Mouse (Mus musculus) forebrain, embryonic 16.5 days (tissue): ENCODE measurements around the gene Mrto4. TPM values are rescaled to one million over a fixed set of nuclear protein-coding genes. Genes with fewer than 3 reads are reported as not detected.
A peak's percentile ranks its signal among the peaks of the same experiment; 100 is the strongest.

Source experiments
- ATAC-seq: fragments of 200-750 bp; cut with Nextera tagmentation; 2 replicates; pipeline ENCODE4 v1.8.0; 2017; ENCODE audit warnings: mild to moderate bottlenecking, moderate library complexity
- H3K27ac ChIP-seq: fragments of 300-500 bp; sonication (generic); 2 replicates; pipeline ENCODE4 v1.5.1; 2014; ENCODE audit warnings: low read length, control low read depth
- H3K27me3 ChIP-seq: fragments of 300-500 bp; sonication (generic); replicated peaks from 2 replicates; pipeline ENCODE4 v1.6.1; 2014; ENCODE audit warnings: low read length; ENCODE audit not compliant: control insufficient read depth, insufficient read depth
- H3K36me3 ChIP-seq: fragments of 300-500 bp; sonication (generic); 2 replicates; pipeline ENCODE4 v1.6.1; 2014; ENCODE audit not compliant: control insufficient read depth, insufficient read depth
- H3K4me1 ChIP-seq: fragments of 300-500 bp; sonication (generic); replicated peaks from 2 replicates; pipeline ENCODE4 v1.6.1; 2014; ENCODE audit warnings: low read length; ENCODE audit not compliant: control insufficient read depth, insufficient read depth
- H3K4me2 ChIP-seq: fragments of 300-500 bp; sonication (generic); 2 replicates; pipeline ENCODE4 v1.6.1; 2014; ENCODE audit warnings: mild to moderate bottlenecking, low read length, control low read depth
- H3K4me3 ChIP-seq: fragments of 300-500 bp; sonication (generic); replicated peaks from 2 replicates; pipeline ENCODE4 v1.5.1; 2014; ENCODE audit warnings: mild to moderate bottlenecking, low read length, control low read depth
- H3K9ac ChIP-seq: fragments of 300-500 bp; sonication (generic); replicated peaks from 2 replicates; pipeline ENCODE4 v1.6.1; 2014; ENCODE audit warnings: low read depth, low read length, control low read depth
- H3K9me3 ChIP-seq: fragments of 300-500 bp; sonication (generic); 2 replicates; pipeline ENCODE4 v1.6.1; 2016; ENCODE audit warnings: low read length; ENCODE audit not compliant: control insufficient read depth
- WGBS: fragments of 180-500 bp; shearing (Covaris S2); extraction: QIAGEN DNeasy Blood & Tissue Kit; methylation state at CpG from one replicate; pipeline ENCODE4 v1.1.7; 2014; 5-methylcytosine and 5-hydroxymethylcytosine counted together
- polyA plus RNA-seq: library from polyadenylated mRNA; unstranded; fragments of >200 nt; fragmentation: Nextera tagmentation; extraction: Ambion mirVana; gene quantifications from 2 replicates; pipeline ENCODE4 v1.2.1, GENCODE M21; 2015

Gene Mrto4
- polyA plus RNA-seq, 1 experiment from 2014 or later: 111 TPM

DNA sequence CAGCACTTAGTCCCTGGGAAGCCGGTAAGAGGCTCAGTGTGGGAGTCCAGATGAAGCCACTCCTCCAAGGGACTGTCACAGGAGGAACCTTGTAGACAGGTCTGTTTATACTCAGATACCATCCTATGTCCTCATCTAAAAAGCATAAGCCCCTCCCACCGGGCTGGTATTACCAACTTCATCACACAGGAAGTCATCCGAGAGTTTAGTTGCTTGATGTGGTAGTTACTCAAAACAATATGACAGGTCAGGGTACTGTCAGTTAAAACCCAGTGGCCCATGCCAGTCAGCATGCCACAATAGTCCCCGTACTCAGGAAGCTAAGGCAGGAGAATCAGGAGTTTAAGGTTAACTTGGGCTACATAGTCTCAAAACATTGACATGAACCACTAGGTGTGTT is 32.6 kb downstream of the Mrto4 start:
- H3K27ac ChIP-seq: no peak overlapping the region
- H3K36me3 ChIP-seq: 0 out of 2 replicates have a peak, but pooled peaks cover 2% of the 10 kb centered on the region
- no peak overlapping the region for H3K4me3 ChIP-seq
- ATAC-seq: no peak
- no peak overlapping the region for H3K9ac ChIP-seq
- no peaks in the 10 kb centered on the region for H3K27me3 ChIP-seq
- WGBS: 94% methylated on average over 4 of the region's 4 CpGs
- no peaks in the 10 kb centered on the region for H3K9me3 ChIP-seq
- no peaks in the 10 kb centered on the region for H3K4me1 ChIP-seq
- H3K4me2 ChIP-seq: no peak overlapping the region

DNA sequence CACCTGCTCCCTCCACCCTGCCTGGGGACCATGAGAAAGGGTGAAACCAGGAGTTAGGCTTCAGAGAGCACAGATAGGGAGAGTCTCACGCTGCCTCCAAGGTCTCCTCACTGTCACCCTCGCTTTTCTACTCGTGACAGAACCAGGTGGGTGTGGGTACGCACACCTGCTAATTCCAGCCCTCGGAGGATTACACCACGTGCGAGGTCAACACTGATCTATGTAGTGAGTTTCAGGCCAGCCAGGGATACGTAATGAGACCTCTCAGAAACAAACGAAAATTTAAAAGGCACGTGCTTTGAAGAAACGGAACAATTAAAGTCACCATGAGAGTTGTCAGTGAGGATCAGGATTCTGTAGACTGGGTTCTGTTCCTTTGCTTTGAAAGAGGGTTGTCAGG is 33.9 kb downstream of the Mrto4 start:
- Histone ChIP-seq H3K27ac (no peak overlapping the region), H3K4me1 (no peaks in the 10 kb centered on the region), H3K4me3 (no peak overlapping the region), H3K27me3 (no peaks in the 10 kb centered on the region), H3K9me3 (no peaks in the 10 kb centered on the region), H3K36me3 (0 out of 2 replicates have a peak, but pooled peaks cover 2% of the 10 kb centered on the region), H3K9ac (no peak overlapping the region), H3K4me2 (no peak overlapping the region)
- 94% methylated on average over 11 of the region's 11 CpGs for WGBS
- ATAC-seq: no peak

DNA sequence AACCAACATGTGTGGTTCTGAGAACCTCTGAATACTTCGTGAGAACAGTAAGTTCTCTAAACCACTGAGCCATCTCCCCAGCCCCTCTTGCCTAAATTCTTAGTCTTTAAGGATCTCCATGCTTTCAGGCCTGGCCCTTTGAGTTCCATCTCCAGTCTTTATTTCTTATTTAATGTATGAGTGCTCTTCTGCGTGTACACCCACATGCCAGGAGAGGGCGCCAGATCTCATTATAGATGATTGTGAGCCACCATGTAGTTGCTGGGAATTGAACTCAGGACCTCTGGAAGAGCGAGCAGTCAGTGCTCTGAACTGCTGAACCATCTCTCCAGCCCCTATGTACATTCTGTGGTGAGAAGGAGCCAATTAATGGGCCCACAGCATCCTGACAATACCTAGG is 39.7 kb downstream of the Mrto4 start:
- WGBS: 57% methylated on average over 4 of the region's 4 CpGs
- Histone ChIP-seq H3K4me2 (no peak overlapping the region), H3K9me3 (no peaks in the 10 kb centered on the region), H3K4me1 (peaks cover 25% of the 10 kb centered on the region), H3K4me3 (no peak overlapping the region), H3K36me3 (0 out of 2 replicates have a peak, but pooled peaks cover 2% of the 10 kb centered on the region), H3K27me3 (no peaks in the 10 kb centered on the region), H3K9ac (no peak overlapping the region), H3K27ac (no peak overlapping the region)
- ATAC-seq: no peak

DNA sequence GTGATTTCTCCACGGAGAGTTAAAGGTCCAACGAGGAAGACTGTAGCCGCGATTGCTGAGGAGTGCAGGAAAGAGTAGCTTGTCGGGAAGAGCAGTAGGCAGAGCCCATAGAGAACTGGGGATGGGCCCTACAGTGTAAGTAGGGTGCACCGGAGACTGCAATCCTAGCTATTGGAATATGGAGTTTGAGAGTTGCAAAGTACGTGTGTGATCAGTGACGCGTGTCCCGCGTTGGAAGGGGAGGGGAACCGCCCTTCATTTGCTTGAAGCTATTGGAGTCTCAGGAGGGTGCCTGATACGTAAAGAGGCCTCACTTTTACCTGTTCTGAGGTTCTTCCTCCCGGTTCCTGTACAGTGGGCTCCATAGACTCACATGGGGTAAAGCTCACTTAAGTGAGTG is 40.7 kb downstream of the Mrto4 start:
- Histone ChIP-seq H3K36me3 (0 out of 2 replicates have a peak, but pooled peaks cover 2% of the 10 kb centered on the region), H3K9me3 (no peaks in the 10 kb centered on the region), H3K27me3 (no peaks in the 10 kb centered on the region), H3K9ac (peak overlapping the region; percentile 94), H3K27ac (no peak overlapping the region), H3K4me1 (peaks cover 25% of the 10 kb centered on the region), H3K4me2 (peak overlapping the region; percentile 94), H3K4me3 (peak overlapping the region; percentile 98)
- 16% methylated on average over 14 of the region's 14 CpGs for WGBS
- ATAC-seq: no peak

DNA sequence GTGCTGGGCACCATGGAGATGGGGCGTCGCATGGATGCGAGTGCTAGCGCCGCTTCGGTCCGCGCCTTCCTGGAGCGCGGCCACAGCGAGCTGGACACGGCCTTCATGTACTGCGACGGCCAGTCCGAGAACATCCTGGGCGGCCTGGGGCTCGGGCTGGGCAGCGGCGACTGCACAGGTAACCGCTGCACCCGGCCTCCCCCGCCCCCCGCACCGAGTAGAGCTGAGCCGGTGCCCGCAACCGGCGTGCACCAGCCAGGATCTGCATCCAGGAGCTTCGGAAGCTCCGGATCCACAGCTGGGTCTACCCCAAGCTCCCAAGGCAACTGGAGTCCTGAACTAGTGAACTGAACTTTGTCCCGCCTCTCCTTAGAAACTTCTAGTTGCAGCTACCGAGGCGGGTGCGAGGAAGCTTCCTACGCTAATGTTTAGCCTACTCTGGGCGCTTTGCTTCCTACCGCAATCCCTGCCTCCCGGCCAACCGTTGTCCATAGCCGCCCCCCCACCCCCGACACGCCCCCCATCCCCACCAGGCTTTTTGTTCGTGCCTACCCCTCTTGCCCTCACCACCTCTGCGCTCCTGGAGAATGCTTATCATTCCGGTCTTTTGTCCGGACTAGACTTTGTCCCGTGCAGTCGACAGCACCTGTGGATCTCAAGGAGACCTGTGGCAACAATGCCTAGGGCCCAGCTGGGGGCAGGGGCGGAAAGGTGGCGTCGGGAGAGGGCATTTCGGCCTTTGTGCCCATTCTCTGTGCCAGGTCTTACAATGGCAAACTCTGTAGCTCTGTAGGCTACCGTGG is 41.3 kb downstream of the Mrto4 start:
- Histone ChIP-seq H3K9ac (peak overlapping the region; percentile 94), H3K4me1 (peaks cover 25% of the 10 kb centered on the region), H3K4me2 (peak overlapping the region; percentile 94), H3K36me3 (no peaks in the 10 kb centered on the region), H3K27ac (peak overlapping the region; percentile 56; the same call in 1 of the 2 replicates), H3K9me3 (no peaks in the 10 kb centered on the region), H3K27me3 (no peaks in the 10 kb centered on the region), H3K4me3 (peak overlapping the region; percentile 98)
- ATAC-seq: peak; percentile 62
- under 1% methylated on average over 53 of the region's 53 CpGs for WGBS

DNA sequence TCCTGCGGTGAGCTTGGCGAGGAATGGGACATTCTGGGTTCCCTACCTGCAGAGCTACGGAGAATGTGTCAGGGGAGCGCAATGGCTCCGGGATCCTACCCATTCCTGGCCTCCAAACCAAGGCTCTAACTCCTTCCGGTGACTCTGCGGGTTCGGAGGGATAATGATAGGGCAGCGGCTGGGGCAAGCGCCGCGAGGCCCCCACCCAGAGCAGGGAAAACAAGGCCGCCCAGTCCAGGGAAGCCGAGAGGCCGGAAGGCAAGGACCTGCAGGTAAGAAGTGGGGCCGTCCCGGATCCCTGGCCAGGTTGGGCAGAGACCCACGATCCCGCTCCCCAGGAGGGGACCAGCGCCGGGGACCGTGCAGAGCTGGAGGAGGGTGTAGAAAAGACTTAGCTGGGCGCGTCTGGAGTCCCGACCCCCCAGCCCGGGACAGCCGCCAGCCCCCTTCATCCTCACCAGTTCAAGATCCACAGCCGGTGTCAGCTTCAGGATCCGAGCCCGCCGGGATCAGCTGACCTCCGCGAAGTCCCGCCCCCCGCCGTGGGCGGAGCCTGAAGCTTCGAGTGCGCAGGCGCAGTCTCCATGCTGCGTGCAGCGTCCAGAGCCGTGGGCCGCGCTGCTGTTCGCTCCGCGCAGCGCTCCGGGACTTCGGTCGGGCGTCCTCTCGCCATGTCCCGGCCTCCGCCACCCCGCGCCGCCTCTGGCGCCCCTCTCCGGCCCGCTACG is 42.0 kb downstream of the Mrto4 start, which contains the start of the genes Pqlc2 and Akr7a5:
Gene Pqlc2, minus strand, starts transcription at position 538 of the 728 bp plus-strand sequence.
Gene Akr7a5, plus strand, starts transcription at position 574 of the 728 bp plus-strand sequence.
- Histone ChIP-seq H3K36me3 (no peaks in the 10 kb centered on the region), H3K9ac (peak within 1 kb of the TSS; percentile 94), H3K9me3 (no peaks in the 10 kb centered on the region), H3K4me3 (peak within 1 kb of the TSS; percentile 98), H3K27me3 (no peaks in the 10 kb centered on the region), H3K4me2 (peak within 1 kb of the TSS; percentile 94), H3K4me1 (peaks cover 25% of the 10 kb centered on the region), H3K27ac (peak within 1 kb of the TSS; percentile 56)
- WGBS: under 1% methylated on average over 62 of the region's 63 CpGs
- ATAC-seq: peak; percentile 92

DNA sequence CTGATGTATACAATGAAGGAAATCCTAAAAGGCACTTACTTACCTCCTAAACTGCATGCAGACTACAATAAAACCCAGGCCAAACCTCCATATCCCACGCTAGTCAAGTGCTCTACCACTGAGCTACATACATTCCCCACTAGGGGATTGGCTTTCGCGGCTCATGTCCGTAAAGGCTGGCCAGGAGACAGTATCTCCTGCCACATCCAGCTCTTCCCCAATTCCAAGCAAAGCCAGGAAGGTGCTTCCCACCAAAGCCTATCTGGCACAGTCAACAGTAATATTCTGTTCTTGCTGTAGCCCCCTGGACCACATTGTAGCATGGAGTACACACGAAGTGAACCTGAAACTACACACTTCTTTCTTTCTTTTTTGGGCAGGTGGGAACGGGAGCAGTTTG is 42.7 kb downstream of the Mrto4 start:
- Histone ChIP-seq H3K27me3 (no peaks in the 10 kb centered on the region), H3K27ac (no peak overlapping the region), H3K4me2 (peak overlapping the region; percentile 94), H3K4me1 (peaks cover 25% of the 10 kb centered on the region), H3K9ac (no peak overlapping the region; the same call in 1 of the 2 replicates), H3K9me3 (no peaks in the 10 kb centered on the region), H3K36me3 (peaks cover 3% of the 10 kb centered on the region; the same call in 1 of the 2 replicates), H3K4me3 (peak overlapping the region; percentile 98)
- WGBS: 22% methylated on average over 6 of the region's 6 CpGs
- ATAC-seq: no peak

DNA sequence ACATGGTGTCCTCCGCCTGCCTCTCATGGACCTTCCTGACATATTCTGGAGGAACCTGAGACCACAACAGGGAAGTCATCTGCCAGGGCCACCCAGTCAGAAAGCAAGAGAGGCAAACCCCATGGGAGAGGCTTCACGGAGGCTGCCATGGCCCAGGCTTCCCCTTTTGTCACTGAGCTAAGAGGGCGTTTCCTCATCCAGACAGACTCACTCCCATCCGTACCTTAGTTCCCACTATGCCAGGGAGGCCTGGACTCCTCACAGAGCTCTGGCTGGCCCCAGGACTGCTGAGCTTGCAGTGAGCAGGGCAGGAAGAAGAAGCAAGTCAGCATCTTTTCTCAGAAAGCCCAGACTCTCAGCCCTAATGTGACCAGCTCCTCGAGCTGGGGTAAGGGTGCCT is 44.5 kb downstream of the Mrto4 start:
- H3K9ac ChIP-seq: 0 out of 2 replicates have a peak overlapping the region, but pooled peaks have one; percentile 13
- H3K4me3 ChIP-seq: no peak overlapping the region
- WGBS: 87% methylated on average over 5 of the region's 5 CpGs
- H3K9me3 ChIP-seq: no peaks in the 10 kb centered on the region
- no peaks in the 10 kb centered on the region for H3K27me3 ChIP-seq
- H3K36me3 ChIP-seq: peaks cover 3% of the 10 kb centered on the region; the same call in 1 of the 2 replicates
- ATAC-seq: no peak
- peaks cover 25% of the 10 kb centered on the region for H3K4me1 ChIP-seq
- H3K4me2 ChIP-seq: no peak overlapping the region
- H3K27ac ChIP-seq: no peak overlapping the region

DNA sequence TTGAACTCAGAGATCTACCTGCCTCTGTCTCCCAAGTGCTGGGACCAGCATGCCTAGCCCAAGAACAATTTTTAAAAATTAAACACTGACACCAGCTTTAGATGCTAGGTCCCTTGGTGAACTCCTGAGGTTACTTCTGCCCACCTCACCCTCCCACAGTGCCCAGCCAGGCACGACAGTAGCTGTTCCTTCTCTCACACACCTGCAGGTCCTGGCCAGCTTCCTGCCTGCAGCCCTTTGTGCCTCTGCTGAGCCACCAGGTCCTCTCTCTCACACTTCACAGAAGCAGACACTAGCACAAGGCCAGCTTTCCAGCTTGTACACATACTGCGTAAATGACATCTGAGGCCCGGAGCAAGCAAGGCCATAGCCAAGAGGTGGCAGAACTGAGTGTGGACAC is 46.9 kb downstream of the Mrto4 start:
- Histone ChIP-seq H3K4me2 (no peak overlapping the region), H3K9me3 (no peaks in the 10 kb centered on the region), H3K9ac (no peak overlapping the region), H3K4me1 (peaks cover 13% of the 10 kb centered on the region), H3K27me3 (no peaks in the 10 kb centered on the region), H3K27ac (no peak overlapping the region), H3K36me3 (peaks cover 5% of the 10 kb centered on the region), H3K4me3 (no peak overlapping the region)
- WGBS: 94% methylated on average over 3 of the region's 3 CpGs
- no peak for ATAC-seq
